Mouse (Mus musculus) frontal cortex, postnatal 14 days (tissue): ENCODE measurements at regions not wholly inside any gene's neighbourhood (a gene's known extent, or its start where the extent isn't known, plus 50 kb on each side); places are given as distances from the start of the nearest gene placed in this dataset.

ENCODE experiments used
- DNase-seq, 2 experiments: peaks; one replicate each; pipeline ENCODE4 v3.0.0; 2022; ENCODE audit warnings: low spot score in 2 of 2

GRCm38 (mm10) chr15:46592868-46593267, 6458.7 kb downstream of the 9330182O14Rik start:
- DNase-seq, result no peak

- peak in 1 of 2 experiments; percentile 6 for DNase-seq
Measured at GRCm38 (mm10) chr15:46598328-46598727, 6464.2 kb downstream of the 9330182O14Rik start.

- no peak for DNase-seq
Measured at GRCm38 (mm10) chr15:46623431-46624029, 6489.4 kb downstream of the 9330182O14Rik start.

- DNase-seq, result no peak
Measured at GRCm38 (mm10) chr15:46625001-46625632, 6491.0 kb downstream of the 9330182O14Rik start.
